In genomic region chr3:27690030-27690429, GRCm38 (mm10) we compare ENCODE assay signal across 7 mouse cellular contexts. TPM values are rescaled to one million over a fixed set of nuclear protein-coding genes. Genes with fewer than 3 reads are reported as not detected.
A peak's percentile ranks its signal among the peaks of the same experiment; 100 is the strongest.
DNase-seq lines count a peak whose midpoint lies in the region; ATAC-seq and TF ChIP-seq lines count a peak whose summit lies in the region.

No protein-coding gene starts in this region.

- no peaks in the 10 kb centered on the region for H3K36me3 ChIP-seq in midbrain, embryonic 15.5 days (replicated peaks)
- no peaks in the 10 kb centered on the region; the same call in 1 of the 2 replicates for H3K36me3 ChIP-seq in midbrain, embryonic 11.5 days (ENCODE audit: control insufficient read depth, insufficient read depth, low read length)
- H3K36me3 ChIP-seq in kidney, embryonic 16.5 days (ENCODE audit: insufficient read depth, low read length) = no peaks in the 10 kb centered on the region
- H3K36me3 ChIP-seq in macrophage (ENCODE audit: inconsistent target) = no peaks in the 10 kb centered on the region

- no peak overlapping the region for H3K4me3 ChIP-seq in midbrain, embryonic 15.5 days
- H3K4me3 ChIP-seq in midbrain, embryonic 11.5 days (ENCODE audit: low read depth, low read length) = no peak overlapping the region
- H3K4me3 ChIP-seq in bone marrow, adult 2 months (replicated peaks; ENCODE audit: control insufficient read depth, low read depth, low read length) = peak overlapping the region; percentile 23
- H3K4me3 ChIP-seq in kidney, embryonic 16.5 days (ENCODE audit: low read length) = no peak overlapping the region
- peak overlapping the region; percentile 10; the same call in 1 of the 2 replicates for H3K4me3 ChIP-seq in macrophage (ENCODE audit: inconsistent target)

- H3K9me3 ChIP-seq in midbrain, embryonic 15.5 days = no peaks in the 10 kb centered on the region
- H3K9me3 ChIP-seq in midbrain, embryonic 11.5 days (ENCODE audit: control insufficient read depth, low read length) = no peaks in the 10 kb centered on the region; the same call in 1 of the 2 replicates
- H3K9me3 ChIP-seq in kidney, embryonic 16.5 days (ENCODE audit: low read length) = no peaks in the 10 kb centered on the region

- no peak overlapping the region for H3K9ac ChIP-seq in midbrain, embryonic 15.5 days
- no peak overlapping the region for H3K9ac ChIP-seq in midbrain, embryonic 11.5 days (ENCODE audit: low read length)
- H3K9ac ChIP-seq in kidney, embryonic 16.5 days (replicated peaks; ENCODE audit: low read length) = peak overlapping the region; percentile 3; the same call in 1 of the 2 replicates

- no peak for TF ChIP-seq POLR2A in bone marrow, adult 2 months (IDR thresholded peaks at IDR 0.05; ENCODE audit: borderline replicate concordance, control insufficient read depth, low read depth, low read length)

- no peak overlapping the region for H3K27ac ChIP-seq in midbrain, embryonic 15.5 days
- H3K27ac ChIP-seq in midbrain, embryonic 11.5 days (ENCODE audit: low read depth, low read length) = no peak overlapping the region
- H3K27ac ChIP-seq in bone marrow, adult 2 months (ENCODE audit: control insufficient read depth, insufficient read depth, low read depth, low read length, poor library complexity) = peak overlapping the region; percentile 81
- H3K27ac ChIP-seq in kidney, embryonic 16.5 days (ENCODE audit: low read length) = peak overlapping the region; percentile 90
- H3K27ac ChIP-seq in macrophage = peak overlapping the region; percentile 97

- no peak for DNase-seq in midbrain, embryonic 11.5 days (ENCODE audit: low spot score, missing footprints)
- DNase-seq in heart, adult 8-10 months (ENCODE audit: low spot score) = peak; percentile 89
- DNase-seq in urinary bladder, postnatal 4 days (ENCODE audit: low spot score in 2 of 2) = peak; percentile 61 to 73

- peaks cover 89% of the 10 kb centered on the region for H3K79me2 ChIP-seq in macrophage (ENCODE audit: inconsistent target)

- TF ChIP-seq CTCF in bone marrow, adult 2 months (IDR thresholded peaks at IDR 0.05; ENCODE audit: control insufficient read depth, insufficient read depth, low read length) = no peak

- no peak overlapping the region for H3K4me2 ChIP-seq in midbrain, embryonic 15.5 days
- H3K4me2 ChIP-seq in midbrain, embryonic 11.5 days = no peak overlapping the region
- H3K4me2 ChIP-seq in kidney, embryonic 16.5 days (replicated peaks; ENCODE audit: low read depth, low read length) = peak overlapping the region; percentile 24; the same call in 1 of the 2 replicates

- peaks cover 7% of the 10 kb centered on the region; the same call in 1 of the 2 replicates for H3K4me1 ChIP-seq in midbrain, embryonic 15.5 days
- H3K4me1 ChIP-seq in midbrain, embryonic 11.5 days (ENCODE audit: control insufficient read depth, insufficient read depth, low read length) = no peaks in the 10 kb centered on the region
- peaks cover 5% of the 10 kb centered on the region; the same call in 1 of the 2 replicates for H3K4me1 ChIP-seq in bone marrow, adult 2 months (ENCODE audit: control insufficient read depth, insufficient read depth, low read length)
- peaks cover 55% of the 10 kb centered on the region for H3K4me1 ChIP-seq in kidney, embryonic 16.5 days (ENCODE audit: insufficient read depth, low read length)

- no peaks in the 10 kb centered on the region for H3K27me3 ChIP-seq in midbrain, embryonic 15.5 days (replicated peaks)
- H3K27me3 ChIP-seq in midbrain, embryonic 11.5 days (ENCODE audit: control insufficient read depth, insufficient read depth, low read length) = no peaks in the 10 kb centered on the region
- H3K27me3 ChIP-seq in kidney, embryonic 16.5 days (ENCODE audit: insufficient read depth, low read length) = no peaks in the 10 kb centered on the region

- 0 out of 2 replicates have a peak, but pooled peaks have one; percentile 30 for ATAC-seq in midbrain, embryonic 15.5 days (replicated peaks)
- no peak for ATAC-seq in midbrain, embryonic 11.5 days (ENCODE audit: low FRiP score)
- peak; percentile 47 for ATAC-seq in kidney, embryonic 16.5 days (ENCODE audit: low FRiP score, low TSS enrichment)

- 71% methylated on average over 6 of the region's 6 CpGs for WGBS in midbrain, embryonic 15.5 days
- WGBS in midbrain, embryonic 11.5 days = 79% methylated on average over 6 of the region's 6 CpGs
- WGBS in bone marrow, adult 2 months = 5% methylated on average over 6 of the region's 6 CpGs
- WGBS in kidney, embryonic 16.5 days = 28% methylated on average over 6 of the region's 6 CpGs
- 1% methylated on average over 6 of the region's 6 CpGs for WGBS in macrophage (ENCODE audit: missing documents)

RNA-seq across cellular contexts. Expression of gene Fndc3b, which starts 21.1 kb away (rescaled TPM):
- polyA plus RNA-seq in midbrain, embryonic 15.5 days (2015; fragmentation: Nextera tagmentation; extraction: Ambion mirVana) = 9.2 and 9.7 TPM in 2 replicates
- 10.0 and 10.1 TPM in 2 replicates for polyA plus RNA-seq in midbrain, embryonic 11.5 days (2014; fragmentation: Nextera tagmentation; extraction: Ambion mirVana)
- polyA plus RNA-seq in bone marrow, adult 2 months (2011; ENCODE audit: insufficient read depth, insufficient read length, low replicate concordance, missing spikeins) = 3.3 and 4.2 TPM in 2 replicates
- 10 to 100 TPM; 41.8 to 50.5 (median 49.8) TPM for total RNA-seq in heart, adult 8-10 months (2022)
- polyA plus RNA-seq in kidney, embryonic 16.5 days (2015; fragmentation: Nextera tagmentation; extraction: Ambion mirVana) = 29.8 and 30.4 TPM in 2 replicates
- total RNA-seq in macrophage (2018; cell fraction: chromatin; rRNA removed) = 100 to 1,000 TPM in 3 of 26 experiments, 10 to 100 TPM in 23; 34.6 to 267 (median 55.6) TPM
- total RNA-seq in macrophage (2018; cell fraction: cytosol; rRNA removed) = 10 to 100 TPM; 24.9 to 76.0 (median 41.2) TPM
- 100 to 1,000 TPM in 3 of 26 experiments, 10 to 100 TPM in 23; 39.7 to 251 (median 61.5) TPM for total RNA-seq in macrophage (2018; cell fraction: nucleus; rRNA removed)
- 16.7 to 39.2 TPM (median 24.7 TPM) in 3 replicates for polyA plus RNA-seq in macrophage (2018)

Comparison
In these comparisons a context has a peak if more than half of its experiments do, and no peak if none do; other contexts are left out.
1. H3K27ac ChIP-seq: peak in bone marrow, adult 2 months (single experiment), kidney, embryonic 16.5 days (single experiment) and macrophage (single experiment); none in midbrain, embryonic 15.5 days (single experiment) and midbrain, embryonic 11.5 days (single experiment).
2. H3K4me3 ChIP-seq: peak in bone marrow, adult 2 months (single experiment) and macrophage (single experiment); none in midbrain, embryonic 15.5 days (single experiment), midbrain, embryonic 11.5 days (single experiment) and kidney, embryonic 16.5 days (single experiment).